Mouse (Mus musculus) heart, adult 2 months (tissue): ENCODE results near the gene Gm6096. TPM values are rescaled to one million over a fixed set of nuclear protein-coding genes. Genes with fewer than 3 reads are reported as not detected.

Source experiments
- DNase-seq, 2 experiments: peaks; one replicate each; pipeline ENCODE4 v3.0.0; 2021
- H3K27ac ChIP-seq: fragments of 200-600 bp; 2 replicates; pipeline ENCODE4 v1.8.1; 2022
- H3K27me3 ChIP-seq: fragments of 200-500 bp; 2 replicates; pipeline ENCODE4 v1.6.1; 2012; ENCODE audit warnings: mild to moderate bottlenecking, low read length, inconsistent platforms, mixed read lengths; ENCODE audit not compliant: control insufficient read depth, insufficient read depth
- H3K36me3 ChIP-seq: fragments of 200-500 bp; 2 replicates; pipeline ENCODE4 v1.6.1; 2012; ENCODE audit warnings: low read length, inconsistent platforms; ENCODE audit not compliant: control insufficient read depth, insufficient read depth
- H3K4me1 ChIP-seq: fragments of 200-500 bp; 2 replicates; pipeline ENCODE4 v1.6.1; 2011; ENCODE audit warnings: low read length; ENCODE audit not compliant: control insufficient read depth, insufficient read depth
- H3K4me3 ChIP-seq: fragments of 200-600 bp; 2 replicates; pipeline ENCODE4 v1.8.1; 2022
- H3K79me2 ChIP-seq: fragments of 200-500 bp; replicated peaks from 2 replicates; pipeline ENCODE4 v1.6.1; 2012; ENCODE audit warnings: mild to moderate bottlenecking, inconsistent platforms, low read length, moderate library complexity, mixed read lengths; ENCODE audit not compliant: control insufficient read depth, insufficient read depth
- H3K9ac ChIP-seq: fragments of 200-500 bp; 2 replicates; pipeline ENCODE4 v1.6.1; 2012; ENCODE audit warnings: low read depth, mild to moderate bottlenecking, control low read depth, inconsistent platforms, low read length, mixed read lengths
- CTCF ChIP-seq: fragments of 200-600 bp; IDR thresholded peaks from 2 replicates; pipeline ENCODE4 v1.8.1; 2022; ENCODE audit warnings: antibody characterized with exemption, mild to moderate bottlenecking, moderate library complexity
- EP300 ChIP-seq: fragments of 200-500 bp; IDR thresholded peaks from 2 replicates; pipeline ENCODE4 v1.6.1; 2011; ENCODE audit warnings: low read depth, low read length, control low read depth; ENCODE audit not compliant: insufficient read depth
- POLR2A ChIP-seq: fragments of 200-500 bp; IDR thresholded peaks from 2 replicates; pipeline ENCODE4 v1.6.1; 2011; ENCODE audit warnings: mild to moderate bottlenecking, low read depth, low read length, control low read depth; ENCODE audit not compliant: insufficient read depth
- WGBS: fragments of 180-500 bp; shearing (Covaris S2); methylation state at CpG from one replicate; pipeline ENCODE4 v1.1.7; 2018; 5-methylcytosine and 5-hydroxymethylcytosine counted together
- intact Hi-C: fragments of 180-260 bp; cut with DNase I; formaldehyde crosslinking; loops from one replicate; pipeline ENCODE4 v1.15.1; 2025
- polyA plus RNA-seq: library from polyadenylated mRNA; depleted of rRNA; stranded (reverse); fragments of >200 nt; gene quantifications from 2 replicates; pipeline ENCODE4 v1.2.3, GENCODE M21; 2012
- total RNA-seq, 2 experiments: library from RNA; stranded (reverse); gene quantifications; 2 replicates each; pipeline ENCODE4 v1.2.3; 2021

Gene Gm6096
- total and polyA plus RNA-seq, 3 experiments = not detected

GRCm38 (mm10) chr7:34276066-34276465, 25.2 kb downstream of the Gm6096 start:
- TF ChIP-seq POLR2A = no peak
- no peak for TF ChIP-seq CTCF
- no peak for TF ChIP-seq EP300
- peaks cover 9% of the 10 kb centered on the region for H3K79me2 ChIP-seq
- H3K36me3 ChIP-seq = peaks cover 23% of the 10 kb centered on the region
- H3K9ac ChIP-seq = no peak overlapping the region
- H3K4me1 ChIP-seq = peaks cover 8% of the 10 kb centered on the region
- WGBS = 87% methylated on average over 3 of the region's 3 CpGs
- H3K27ac ChIP-seq = no peak overlapping the region
- no peak overlapping the region for H3K4me3 ChIP-seq
- no peak for DNase-seq
- H3K27me3 ChIP-seq = no peaks in the 10 kb centered on the region
- intact Hi-C loops = no loop called here

DNA sequence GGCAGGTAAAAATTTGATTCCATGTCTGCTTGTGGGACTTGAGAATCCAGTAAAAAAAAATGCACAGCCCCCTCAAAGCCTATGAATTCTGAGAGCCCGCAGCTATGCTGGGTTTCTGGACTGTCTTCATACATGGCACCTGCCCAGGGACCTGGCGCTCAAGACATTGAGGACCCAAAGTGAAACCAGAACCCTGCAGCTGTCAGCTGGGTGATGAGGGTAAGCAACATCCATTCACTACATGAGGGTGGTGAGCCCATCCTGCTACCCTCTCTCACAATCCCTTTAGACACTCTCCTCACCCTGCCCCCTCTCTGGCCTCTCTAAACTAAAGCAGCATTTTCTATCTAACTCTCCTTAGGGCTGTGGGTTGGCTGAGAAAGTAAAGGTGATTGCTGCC, 26.8 kb downstream of the Gm6096 start:
- Histone ChIP-seq H3K4me1 (peaks cover 4% of the 10 kb centered on the region), H3K9ac (no peak overlapping the region), H3K4me3 (no peak overlapping the region), H3K36me3 (peaks cover 33% of the 10 kb centered on the region), H3K27ac (no peak overlapping the region), H3K79me2 (peaks cover 12% of the 10 kb centered on the region), H3K27me3 (no peaks in the 10 kb centered on the region)
- intact Hi-C loops = no loop called here
- DNase-seq = no peak
- 89% methylated on average over 2 of the region's 2 CpGs for WGBS
- TF ChIP-seq POLR2A (no peak), EP300 (no peak), CTCF (no peak)

DNA sequence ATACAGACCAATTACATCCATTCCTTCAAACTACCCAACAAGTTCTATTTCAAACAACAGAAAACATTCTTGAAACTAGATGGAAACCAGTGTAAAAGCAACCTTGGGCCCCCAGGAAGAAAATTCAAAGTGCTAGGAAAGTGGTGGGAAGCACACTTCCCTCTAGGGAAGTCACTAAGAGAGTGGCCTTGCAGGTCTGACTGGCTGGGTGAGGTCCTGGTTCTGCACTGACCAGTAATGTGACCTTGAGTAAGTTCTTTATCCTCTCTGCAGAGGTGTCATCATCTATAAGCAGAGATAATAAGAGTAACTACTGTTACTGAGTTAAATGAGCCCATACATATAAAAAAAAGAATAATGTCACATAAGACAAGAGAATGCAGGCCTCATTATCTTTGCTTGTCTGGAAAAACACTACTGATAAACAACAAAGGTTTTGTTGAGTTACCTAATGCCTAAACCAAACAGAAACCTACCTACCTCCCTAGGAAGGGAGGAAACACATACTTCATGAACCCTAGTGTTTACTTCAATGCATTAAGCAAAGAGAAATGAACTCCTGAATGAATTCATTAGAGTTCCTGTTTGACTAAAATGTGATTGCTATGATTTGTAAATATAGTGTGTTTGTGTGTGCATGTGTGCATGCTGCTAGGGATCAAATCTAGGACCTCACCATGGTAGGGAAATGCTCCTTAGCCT, 39.8 kb downstream of the Gm6096 start:
- Histone ChIP-seq H3K36me3 (peaks cover 36% of the 10 kb centered on the region), H3K4me1 (peaks cover 12% of the 10 kb centered on the region), H3K4me3 (no peak overlapping the region), H3K79me2 (peaks cover 4% of the 10 kb centered on the region), H3K27me3 (no peaks in the 10 kb centered on the region), H3K9ac (peak overlapping the region; percentile 30; the same call in 1 of the 2 replicates), H3K27ac (peak overlapping the region; percentile 42)
- intact Hi-C loops = no loop called here
- TF ChIP-seq CTCF (no peak), EP300 (no peak), POLR2A (no peak)
- no peak for DNase-seq

DNA sequence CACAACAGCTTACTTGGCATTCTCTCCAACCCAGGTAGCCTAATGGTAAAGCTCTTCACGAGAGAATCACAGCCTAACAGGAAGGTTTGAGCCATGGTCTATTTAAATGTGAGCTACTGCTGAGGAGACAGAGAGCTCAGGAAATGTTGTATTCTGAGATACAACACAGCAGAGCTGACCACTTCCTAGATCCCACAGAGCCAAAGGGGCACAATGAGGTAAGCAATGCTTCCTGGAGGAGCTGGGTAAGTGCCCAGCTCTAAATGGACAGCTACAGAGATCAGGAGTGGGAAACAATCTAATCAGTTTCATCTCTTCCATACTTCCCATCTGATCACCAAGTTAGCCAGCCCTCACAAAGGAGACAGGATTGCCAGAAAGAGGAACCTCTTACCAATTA, 40.4 kb downstream of the Gm6096 start:
- TF ChIP-seq POLR2A (no peak), EP300 (no peak), CTCF (no peak)
- H3K79me2 ChIP-seq = peaks cover 9% of the 10 kb centered on the region
- no peaks in the 10 kb centered on the region for H3K27me3 ChIP-seq
- 16% methylated on average over 1 of the region's 1 CpGs for WGBS
- peaks cover 39% of the 10 kb centered on the region for H3K36me3 ChIP-seq
- peaks cover 14% of the 10 kb centered on the region for H3K4me1 ChIP-seq
- no peak for DNase-seq
- H3K4me3 ChIP-seq = no peak overlapping the region
- intact Hi-C loops = no loop called here
- peak overlapping the region; percentile 42 for H3K27ac ChIP-seq
- peak overlapping the region; percentile 30; the same call in 1 of the 2 replicates for H3K9ac ChIP-seq

DNA sequence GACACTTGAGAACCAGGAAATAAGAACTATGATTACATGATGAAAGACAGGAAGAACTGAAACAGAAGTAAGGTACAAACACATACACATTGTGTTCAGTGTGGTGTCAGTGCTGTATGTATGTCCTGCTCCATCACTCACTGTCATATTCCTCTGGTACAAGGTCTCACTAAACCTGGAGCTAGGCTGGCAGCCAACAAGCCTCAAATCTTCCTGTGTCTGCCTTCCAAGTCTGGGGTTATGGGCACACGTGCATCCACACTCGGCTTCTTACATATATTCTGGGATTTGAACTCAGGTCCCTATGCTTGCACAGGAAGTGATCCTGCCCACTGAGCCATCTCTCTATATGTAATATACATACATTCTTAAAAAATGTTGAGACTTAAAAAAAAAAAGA, 41.8 kb downstream of the Gm6096 start:
- Histone ChIP-seq H3K27me3 (no peaks in the 10 kb centered on the region), H3K4me3 (no peak overlapping the region), H3K9ac (no peak overlapping the region), H3K79me2 (peaks cover 12% of the 10 kb centered on the region), H3K36me3 (peaks cover 39% of the 10 kb centered on the region), H3K4me1 (peaks cover 17% of the 10 kb centered on the region), H3K27ac (no peak overlapping the region)
- DNase-seq = no peak
- intact Hi-C loops = no loop called here
- TF ChIP-seq POLR2A (no peak), EP300 (no peak), CTCF (no peak)
- WGBS = 42% methylated on average over 2 of the region's 2 CpGs

DNA sequence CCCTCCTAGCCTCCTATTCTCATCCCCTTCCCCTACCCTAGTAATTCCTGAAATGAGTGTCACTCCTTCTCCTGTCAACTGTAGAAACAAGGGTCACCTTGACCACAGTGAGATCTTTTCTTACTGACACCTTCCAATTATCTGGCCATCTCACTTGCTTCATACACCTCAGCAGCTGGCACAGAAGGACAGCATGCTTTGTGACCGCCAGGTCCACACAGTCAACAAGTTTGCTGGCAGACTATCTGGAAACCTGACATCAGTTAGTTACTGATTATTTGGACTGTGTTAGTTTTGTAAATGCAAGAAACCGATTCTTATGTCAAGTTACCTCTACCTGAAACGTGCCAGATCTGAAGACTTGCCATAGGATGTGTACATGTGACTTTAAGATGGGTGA, 45.3 kb downstream of the Gm6096 start:
- H3K9ac ChIP-seq = no peak overlapping the region
- H3K79me2 ChIP-seq = peaks cover 12% of the 10 kb centered on the region
- H3K36me3 ChIP-seq = peaks cover 41% of the 10 kb centered on the region
- no peak overlapping the region for H3K4me3 ChIP-seq
- H3K4me1 ChIP-seq = peaks cover 20% of the 10 kb centered on the region
- no peak for TF ChIP-seq CTCF
- no peak for TF ChIP-seq POLR2A
- TF ChIP-seq EP300 = no peak
- no peak for DNase-seq
- intact Hi-C loops = no loop called here
- 56% methylated on average over 3 of the region's 3 CpGs for WGBS
- H3K27ac ChIP-seq = no peak overlapping the region
- no peaks in the 10 kb centered on the region for H3K27me3 ChIP-seq
